Comparison of ENCODE assay signal across 9 mouse cellular contexts in genomic region chr2:155848291-155848690, GRCm38 (mm10). TPM values are rescaled to one million over a fixed set of nuclear protein-coding genes. Genes with fewer than 3 reads are reported as not detected.
DNase-seq lines count a peak whose midpoint lies in the region; ATAC-seq lines count a peak whose summit lies in the region.
"Had no signal": no experiment of that assay in that cellular context is flagged by ENCODE, and none has a peak within 500 bp of the region (broad histone marks: within the 10 kb centered on the region; RNA-seq: fewer than 3 reads in every experiment).

No protein-coding gene starts in this region.

- no peak overlapping the region for H3K9ac ChIP-seq in hindbrain, embryonic 11.5 days (ENCODE audit: low read depth, low read length)
- H3K9ac ChIP-seq: midbrain, embryonic 12.5 days had no signal

- DNase-seq in MN1 (ENCODE audit: low spot score) = peak; percentile 84
- DNase-seq in brain, adult 2 months (ENCODE audit: low read depth, low spot score) = peak; percentile 93
- peak; percentile 87 for DNase-seq in hindbrain, embryonic 11.5 days (ENCODE audit: low spot score)
- DNase-seq in layer of hippocampus, postnatal 14 days (ENCODE audit: low spot score in 2 of 2) = peak; percentile 74 to 84
- DNase-seq in lung, postnatal 4 days = peak; percentile 67 to 84
- peak; percentile 69 for DNase-seq in right cerebral cortex, postnatal 25 days
- DNase-seq in urinary bladder, postnatal 36 days (ENCODE audit: low spot score in 2 of 2) = peak; percentile 70 to 75

- H3K4me1 ChIP-seq in hindbrain, embryonic 11.5 days (replicated peaks; ENCODE audit: control insufficient read depth, insufficient read depth, low read length) = no peaks in the 10 kb centered on the region
- H3K4me1 ChIP-seq: midbrain, embryonic 12.5 days had no signal

- H3K9me3 ChIP-seq in hindbrain, embryonic 11.5 days (ENCODE audit: control insufficient read depth, low read length) = no peaks in the 10 kb centered on the region
- H3K9me3 ChIP-seq: midbrain, embryonic 12.5 days had no signal

- WGBS in hindbrain, embryonic 11.5 days = 39% methylated on average over 6 of the region's 6 CpGs

- H3K4me2 ChIP-seq in hindbrain, embryonic 11.5 days (replicated peaks; ENCODE audit: low read depth, low read length) = no peak overlapping the region
- H3K4me2 ChIP-seq: midbrain, embryonic 12.5 days had no signal

- ATAC-seq in erythroblast, adult 5-6 weeks (replicated peaks; ENCODE audit: low FRiP score, poor library complexity, severe bottlenecking) = peak; percentile 80
- ATAC-seq in hindbrain, embryonic 11.5 days (ENCODE audit: low FRiP score) = peak; percentile 60; the same call in 1 of the 2 replicates

- no peak overlapping the region for H3K27ac ChIP-seq in hindbrain, embryonic 11.5 days (ENCODE audit: low read depth, low read length)
- H3K27ac ChIP-seq: midbrain, embryonic 12.5 days had no signal

- H3K27me3 ChIP-seq in hindbrain, embryonic 11.5 days (ENCODE audit: control insufficient read depth, insufficient read depth, low read length) = no peaks in the 10 kb centered on the region
- H3K27me3 ChIP-seq: midbrain, embryonic 12.5 days had no signal

- H3K4me3 ChIP-seq in hindbrain, embryonic 11.5 days (ENCODE audit: low read depth, low read length) = no peak overlapping the region
- H3K4me3 ChIP-seq: midbrain, embryonic 12.5 days had no signal

- no peaks in the 10 kb centered on the region for H3K36me3 ChIP-seq in hindbrain, embryonic 11.5 days (ENCODE audit: control insufficient read depth, insufficient read depth, low read length)

RNA-seq across cellular contexts. Expression of gene Fam83c, which starts 13.6 kb away (rescaled TPM):
- not detected in 2 replicates for total RNA-seq in erythroblast, adult 5-6 weeks (2015; ENCODE audit: low replicate concordance)
- total RNA-seq in erythroblast, adult 5-6 weeks (2017; ENCODE audit: low replicate concordance) = not detected in 2 replicates
- polyA plus RNA-seq in hindbrain, embryonic 11.5 days (2014; fragmentation: Nextera tagmentation; extraction: Ambion mirVana) = 0.19 and 0.20 TPM in 2 replicates
- total RNA-seq in layer of hippocampus, postnatal 14 days (2021) = not detected

RNA-seq across cellular contexts. Expression of gene Eif6, which starts 21.6 kb away (rescaled TPM):
- total RNA-seq in erythroblast, adult 5-6 weeks (2015; ENCODE audit: low replicate concordance) = 20.4 and 58.3 TPM in 2 replicates
- 17.0 and 22.2 TPM in 2 replicates for total RNA-seq in erythroblast, adult 5-6 weeks (2017; ENCODE audit: low replicate concordance)
- polyA plus RNA-seq in hindbrain, embryonic 11.5 days (2014; fragmentation: Nextera tagmentation; extraction: Ambion mirVana) = 193 and 208 TPM in 2 replicates
- total RNA-seq in layer of hippocampus, postnatal 14 days (2021) = 10 to 100 TPM; 68.1 to 69.9 TPM

RNA-seq across cellular contexts. Expression of gene BC029722, which starts 29.1 kb away (rescaled TPM):
- total RNA-seq in erythroblast, adult 5-6 weeks (2015; ENCODE audit: low replicate concordance) = 1.3 and 3.8 TPM in 2 replicates
- total RNA-seq in erythroblast, adult 5-6 weeks (2017; ENCODE audit: low replicate concordance) = 2.4 and 3.5 TPM in 2 replicates
- 9.6 and 9.7 TPM in 2 replicates for polyA plus RNA-seq in hindbrain, embryonic 11.5 days (2014; fragmentation: Nextera tagmentation; extraction: Ambion mirVana)
- 10 to 100 TPM; 43.8 to 45.6 TPM for total RNA-seq in layer of hippocampus, postnatal 14 days (2021)

Comparison
In these comparisons a context has a peak if more than half of its experiments do, and no peak if none do; other contexts are left out.
1. RNA of gene BC029722, which starts 29.1 kb away (total RNA-seq): 43.8 to 45.6 TPM in layer of hippocampus, postnatal 14 days; 1.3 to 3.8 TPM in erythroblast, adult 5-6 weeks; every median in the first group is over 4 times any median in the second.
2. Peak in every context shown above with its lines, with median percentiles within 50 percentile points of each other: DNase-seq.